Mouse (Mus musculus) frontal cortex, adult (tissue): Measurements from ENCODE around the gene Ankrd24.
"Not testable (repeated sequence)": the region's sequence is repeated elsewhere in the genome, so short reads cannot be mapped to it uniquely, and the experiment has no call there.

Experiments
- ATAC-seq: cut with Nextera tagmentation; 2 replicates; pipeline ENCODE4 v1.9.2; 2017; ENCODE audit warnings: mild to moderate bottlenecking, moderate library complexity, mixed read lengths; ENCODE audit not compliant: low TSS enrichment

Gene Ankrd24

DNA sequence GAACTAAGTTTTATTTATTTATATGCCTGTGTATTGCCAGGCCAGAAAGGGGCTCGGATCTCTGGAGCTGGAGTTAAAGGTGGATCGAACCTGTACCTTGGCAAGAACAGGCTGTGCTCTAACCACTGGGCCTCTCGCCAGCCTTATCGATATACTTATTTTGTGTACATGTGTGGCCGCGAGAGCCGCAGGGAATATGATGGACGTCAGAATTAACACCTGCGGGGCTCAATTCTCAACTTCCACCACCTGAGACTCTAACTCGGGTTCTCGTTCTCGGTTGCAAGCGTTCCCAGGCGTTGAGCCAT is 22.7 kb upstream of the Ankrd24 start:
- ATAC-seq: no peak

DNA sequence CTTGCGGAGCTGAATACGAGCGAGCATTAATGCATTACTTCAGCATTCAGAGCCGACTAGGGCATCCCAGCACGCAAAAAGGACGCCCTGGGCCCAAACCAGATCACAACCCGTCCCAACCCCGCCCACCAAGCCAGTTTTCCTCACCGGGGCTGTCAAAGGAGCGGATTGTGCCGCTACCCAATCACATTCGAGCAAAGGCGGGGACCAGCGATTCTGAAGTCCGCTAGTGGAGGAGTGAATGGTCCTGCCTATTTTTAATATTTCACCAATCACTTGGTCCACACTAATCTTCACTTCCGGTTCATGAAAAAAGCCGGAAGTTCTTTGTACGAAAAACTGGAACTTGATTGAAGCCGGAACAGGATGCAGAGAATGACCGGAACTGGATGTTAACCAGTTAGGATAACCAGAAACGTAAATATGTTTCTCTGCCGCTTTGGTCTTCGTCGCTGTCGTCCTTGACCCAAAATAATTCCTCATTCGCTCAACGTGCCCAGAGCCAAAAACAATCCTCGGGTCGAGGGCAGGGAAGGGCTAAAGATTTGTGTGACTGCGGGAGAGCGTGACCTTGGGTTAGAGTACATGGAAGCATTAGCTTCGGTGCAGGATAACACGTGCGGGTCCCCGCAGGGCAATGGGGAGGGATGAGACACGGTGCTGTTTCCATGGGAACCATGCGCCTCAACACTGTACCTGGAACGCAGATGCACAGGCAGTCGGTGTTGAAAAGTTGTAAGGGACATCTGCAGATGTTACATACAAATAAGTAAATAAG is 22.2 kb upstream of the Ankrd24 start, which contains the start of gene BC025920:
BC025920 (plus strand) TSS at position 297 of the 778 bp plus-strand sequence.
- peak; percentile 87 for ATAC-seq

DNA sequence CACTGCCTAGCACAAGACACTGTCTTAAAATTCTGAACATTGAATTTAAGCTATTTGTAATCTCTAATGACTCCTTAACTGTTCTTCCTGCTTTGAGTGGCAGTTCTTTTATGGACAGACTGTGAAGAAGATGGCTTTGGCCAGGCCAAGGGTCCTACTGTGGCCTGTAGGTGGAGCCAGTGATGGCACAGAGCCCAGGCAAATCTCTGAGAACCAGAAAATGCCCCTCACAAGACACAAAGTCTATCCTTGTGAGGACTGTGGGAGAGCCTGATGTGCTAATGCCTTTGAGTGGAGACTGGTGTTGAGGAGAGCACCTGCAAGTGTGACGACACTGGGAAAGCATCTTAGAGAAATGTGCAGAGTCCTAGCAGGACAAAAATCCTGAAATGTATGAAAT is 20.0 kb upstream of the Ankrd24 start:
- ATAC-seq: no peak

DNA sequence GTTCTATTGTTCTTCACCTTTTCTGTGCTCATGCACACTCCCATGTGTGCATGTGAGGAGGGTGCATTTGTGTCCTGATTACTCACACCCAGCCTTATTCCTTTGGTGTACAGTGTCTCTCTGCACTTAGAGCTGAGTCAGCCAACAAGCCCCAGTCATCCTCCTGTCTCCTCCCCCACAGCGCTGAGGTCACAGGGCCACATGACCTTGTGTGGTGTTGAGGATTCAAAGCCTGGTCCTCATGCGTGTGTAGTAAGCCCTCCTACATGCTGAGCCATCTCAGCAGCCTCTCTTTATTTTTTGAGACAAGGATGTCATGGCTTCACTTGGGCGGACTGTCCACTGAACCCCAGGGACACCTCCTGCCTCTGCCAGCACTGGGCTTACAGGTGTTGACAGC is 15.6 kb upstream of the Ankrd24 start:
- no peak for ATAC-seq

DNA sequence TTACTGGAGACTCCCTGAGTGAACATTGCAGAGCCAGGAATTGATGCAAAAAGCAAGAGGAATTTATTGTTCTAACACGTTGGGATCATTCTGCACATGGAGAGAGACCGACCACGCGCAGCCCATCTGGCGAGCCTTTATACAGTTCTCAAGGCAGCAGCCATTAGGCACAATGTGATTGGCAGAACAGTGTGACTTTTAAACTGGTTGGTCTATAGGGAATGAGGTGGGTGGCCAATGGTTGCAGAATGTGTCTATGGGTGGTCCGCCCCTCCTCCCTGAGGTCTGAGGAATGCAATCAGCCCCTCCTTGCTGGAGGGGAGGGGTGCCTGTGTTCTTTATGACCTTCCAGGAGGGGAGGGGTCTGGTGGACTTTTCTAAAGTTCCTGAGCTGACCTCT is 12.9 kb upstream of the Ankrd24 start:
- no peak for ATAC-seq

DNA sequence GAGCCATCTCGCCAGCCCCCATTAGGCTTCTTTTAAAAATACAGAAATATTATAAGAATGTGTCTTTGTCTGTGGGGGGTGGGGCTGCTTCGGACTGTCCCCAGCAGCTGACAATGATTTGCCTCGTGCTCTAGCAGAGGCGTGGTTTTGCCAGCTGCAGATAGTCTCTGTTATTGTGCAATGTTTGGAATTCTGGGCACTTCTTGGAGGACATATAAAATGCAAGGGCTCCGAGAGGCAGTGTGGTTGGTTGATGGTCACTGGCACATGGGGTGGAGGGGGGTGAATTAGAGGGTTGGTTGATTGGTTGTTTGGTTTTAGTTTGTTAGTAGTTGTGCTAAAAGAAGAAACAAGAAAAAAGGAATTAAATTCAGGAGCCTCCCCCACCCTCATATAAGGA is 8.4 kb upstream of the Ankrd24 start:
- no peak for ATAC-seq

DNA sequence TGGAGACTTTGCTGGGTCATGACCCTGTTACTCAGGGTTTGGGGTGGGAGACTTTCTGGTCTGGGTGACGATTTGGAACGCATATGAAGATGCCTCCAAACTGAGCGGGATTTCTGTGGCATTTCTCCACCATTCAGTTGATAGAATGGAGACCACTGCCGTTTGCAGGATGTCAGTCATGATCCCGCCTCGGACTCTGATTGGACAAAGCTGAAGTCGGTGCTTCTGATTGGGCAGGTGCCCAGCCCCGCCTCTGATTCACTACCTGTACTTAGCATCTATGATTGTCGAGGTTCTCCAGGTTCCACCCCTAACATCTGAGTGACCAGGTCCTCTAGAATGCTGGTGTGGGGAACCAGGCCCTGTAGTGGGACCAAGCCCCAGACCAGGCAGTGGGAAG is 7.6 kb upstream of the Ankrd24 start:
- no peak for ATAC-seq

DNA sequence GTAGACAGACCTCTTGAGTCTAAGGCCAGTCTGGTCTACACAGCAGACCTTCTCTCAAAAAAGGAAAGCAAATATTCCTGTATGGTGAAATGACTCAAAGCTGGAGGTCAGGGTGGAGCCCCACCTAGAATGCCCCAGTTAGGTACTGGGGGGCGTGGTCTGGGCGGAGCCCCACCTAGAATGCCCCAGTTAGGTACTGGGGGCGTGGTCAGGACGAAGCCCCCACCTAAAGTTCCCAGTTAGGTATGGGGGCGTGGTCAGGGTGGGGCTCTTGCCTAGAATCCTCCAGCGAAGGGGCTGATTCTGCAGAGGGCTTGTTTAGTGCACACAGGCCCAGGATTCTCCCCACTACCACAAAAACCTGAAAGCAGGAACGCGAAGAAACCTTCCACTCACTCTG is 4.9 kb upstream of the Ankrd24 start:
- no peak for ATAC-seq

DNA sequence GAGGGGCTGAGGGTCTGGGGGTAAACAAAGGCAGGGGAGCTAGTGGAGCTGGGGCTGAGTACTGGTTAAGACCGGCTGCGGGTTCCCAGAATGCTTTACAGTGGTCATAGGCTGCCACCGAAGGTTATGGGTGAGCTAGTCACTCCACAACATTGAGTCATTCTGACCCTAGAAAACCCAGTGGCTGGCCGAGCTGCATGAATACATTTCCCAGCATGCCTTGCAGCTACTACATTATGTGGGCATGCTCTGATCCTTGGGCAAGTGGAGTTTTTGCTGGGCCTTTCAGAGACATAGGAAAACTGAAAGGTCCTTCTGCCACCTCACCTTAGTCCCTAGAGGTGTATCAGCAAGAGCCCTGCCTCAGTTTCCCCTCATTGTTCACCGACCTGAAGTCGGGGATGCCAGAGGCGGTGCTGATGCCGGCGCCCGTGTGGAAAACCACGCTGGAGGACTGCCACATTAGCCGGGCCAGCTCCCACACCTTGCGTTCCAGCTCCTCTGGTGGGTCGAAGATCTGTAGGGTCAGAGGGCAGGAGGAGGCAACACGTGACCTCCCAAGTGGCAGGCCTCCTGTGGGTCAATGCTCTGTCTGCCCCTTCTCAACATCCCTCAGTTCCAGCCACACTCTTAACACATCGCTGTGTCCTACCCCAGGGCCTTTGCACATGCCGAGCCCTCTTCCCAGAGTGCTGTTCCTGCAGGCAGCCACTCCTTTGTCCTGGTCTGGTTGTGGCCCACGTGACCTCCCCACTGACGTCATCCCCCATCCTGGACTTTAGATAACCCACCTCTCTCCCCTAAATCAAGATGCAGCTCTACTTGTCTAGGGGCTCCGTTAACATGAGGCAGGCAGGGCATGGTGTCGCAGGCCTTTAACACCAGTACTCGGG is 2.0 kb upstream of the Ankrd24 start:
- ATAC-seq: no peak

DNA sequence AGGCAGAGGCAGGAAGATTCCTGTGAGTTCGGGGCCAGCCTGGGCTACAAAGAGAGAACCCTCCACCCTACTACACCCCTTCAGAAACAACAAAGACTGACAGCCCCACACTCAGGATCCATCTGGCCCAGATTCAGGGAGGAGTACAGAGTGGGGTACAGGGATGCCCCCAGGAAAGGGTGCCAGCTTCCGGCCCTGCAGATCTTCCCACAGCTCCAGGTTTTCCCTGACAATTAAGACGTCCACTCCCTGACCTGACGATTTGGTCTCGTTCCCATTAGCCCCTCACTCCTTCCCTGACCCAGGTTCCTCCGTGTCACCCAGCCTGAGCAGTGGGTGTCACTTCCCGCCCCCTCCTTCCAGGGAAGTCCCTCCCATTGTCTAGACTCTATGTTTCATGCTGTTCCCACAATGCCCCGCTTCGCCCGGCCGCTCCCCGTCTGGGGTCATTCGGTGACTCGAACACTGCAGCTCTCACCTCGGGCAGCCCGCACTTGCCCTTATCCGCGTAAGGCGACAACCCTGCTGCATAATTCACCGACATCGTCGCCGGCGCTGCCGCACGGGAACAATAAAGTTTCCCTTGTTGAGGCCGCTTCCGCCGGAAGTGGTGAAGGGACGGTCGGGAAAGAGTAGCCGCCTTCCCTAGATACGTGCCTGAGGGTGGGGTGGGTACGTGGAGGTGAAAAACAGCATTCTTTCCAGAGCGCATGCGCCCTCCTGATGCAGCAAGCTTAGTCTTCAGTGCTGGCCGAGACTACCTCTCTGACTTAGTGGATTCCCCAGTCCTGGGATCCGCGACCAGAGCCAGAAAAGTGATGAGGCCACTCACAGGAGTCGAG is 1.1 kb upstream of the Ankrd24 start, which contains the start of gene Sirt6:
Sirt6 (minus strand) TSS at position 804 of the 842 bp plus-strand sequence.
- peak; percentile 94 for ATAC-seq

DNA sequence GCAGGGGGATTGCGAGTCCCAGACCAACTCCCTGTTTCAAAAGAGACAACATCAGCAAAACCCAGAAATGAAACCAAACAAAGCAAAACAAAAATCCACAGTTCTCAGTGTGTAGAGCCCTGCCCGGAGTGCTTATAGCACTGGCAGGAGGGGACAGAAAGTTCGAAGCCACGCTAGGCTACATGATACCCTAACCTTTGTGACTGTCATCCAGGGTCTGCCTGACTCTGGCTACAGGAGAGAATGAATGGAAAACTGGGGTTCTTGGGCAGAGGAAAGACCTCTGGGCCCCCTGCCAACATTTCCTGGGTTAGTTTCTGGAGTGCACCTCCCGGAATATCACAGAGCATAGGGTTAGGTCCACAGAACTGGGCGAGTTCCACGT is 512 bp upstream of the Ankrd24 start:
- peak; percentile 34 for ATAC-seq

DNA sequence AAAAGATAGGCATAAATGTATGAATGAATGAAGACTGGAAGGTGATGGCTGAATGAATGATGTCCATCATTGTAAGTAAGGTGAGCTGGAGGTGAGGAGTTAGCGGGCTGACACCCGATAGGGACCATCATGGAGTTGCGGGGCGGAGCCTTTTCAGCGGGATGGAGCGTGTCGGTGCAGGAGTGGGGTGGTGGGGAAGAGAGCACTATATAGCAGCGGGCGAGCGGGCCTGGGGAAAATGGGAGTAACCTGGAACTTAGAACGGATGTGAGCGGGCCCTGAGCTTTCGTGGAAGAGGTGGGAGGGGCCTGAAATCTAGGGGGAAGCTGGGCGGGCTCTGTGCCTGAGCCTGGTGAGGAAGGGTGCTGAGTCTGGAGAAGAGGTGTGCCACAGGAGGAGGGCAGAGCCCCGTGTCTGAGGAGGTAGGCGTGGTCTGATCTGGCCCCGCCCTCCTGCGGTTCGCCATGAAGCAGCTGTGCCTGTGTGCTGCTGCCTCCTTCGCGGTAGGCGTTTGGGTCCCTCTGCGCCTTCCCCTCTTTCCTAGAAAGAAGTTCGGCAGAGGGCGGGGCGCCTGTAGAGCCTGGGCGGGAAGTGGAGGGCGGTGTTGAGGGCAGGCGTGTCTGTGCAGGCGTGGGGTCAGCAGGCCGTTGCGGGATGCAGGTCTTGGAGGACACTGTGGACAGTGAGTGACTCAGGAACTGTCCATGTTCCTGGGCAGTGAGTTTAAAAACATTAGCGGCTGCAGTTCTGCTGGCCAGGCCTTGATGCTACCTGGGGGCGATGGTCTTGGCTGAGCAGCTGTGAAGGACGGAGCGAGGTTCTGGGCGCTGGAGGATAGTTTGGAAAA is 5.1 kb downstream of the Ankrd24 start:
- peak; percentile 91 for ATAC-seq

DNA sequence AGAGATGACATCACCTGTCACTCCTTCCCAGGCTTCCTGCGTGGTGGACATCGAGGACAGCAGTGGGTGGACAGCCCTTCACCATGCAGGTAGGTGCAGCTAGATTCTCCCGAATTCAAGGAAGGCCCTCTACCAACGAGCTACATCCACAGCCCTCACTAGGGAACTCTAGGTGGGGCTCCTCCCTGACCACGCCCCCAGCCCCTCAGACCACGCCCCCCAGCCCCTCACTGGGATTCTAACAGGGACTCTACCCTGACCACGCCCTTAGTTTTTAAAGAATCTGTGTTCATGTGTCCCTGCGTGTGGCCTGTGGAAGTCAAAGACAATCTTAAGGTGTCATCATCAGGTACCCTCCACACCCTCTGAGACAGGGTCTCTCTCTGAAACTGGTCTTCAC is 8.0 kb downstream of the Ankrd24 start:
- ATAC-seq: no peak

DNA sequence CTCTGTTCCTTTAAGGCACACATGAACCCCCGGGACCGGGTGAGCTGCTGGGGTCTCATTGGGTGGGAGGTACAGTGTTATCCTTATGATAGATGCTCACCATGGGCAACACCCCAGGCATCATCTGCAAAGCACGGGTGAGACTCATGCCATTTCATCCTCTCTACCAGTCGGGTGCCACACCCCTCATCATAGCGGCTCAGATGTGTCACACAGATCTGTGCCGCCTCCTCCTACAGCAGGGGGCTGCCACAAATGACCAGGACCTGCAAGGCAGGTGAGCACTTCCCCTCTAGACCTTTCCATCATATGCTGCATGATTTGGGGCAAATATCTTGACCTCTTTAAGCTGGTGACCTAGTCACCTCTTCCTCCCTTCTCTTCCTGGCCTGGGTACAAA is 9.8 kb downstream of the Ankrd24 start:
- ATAC-seq: no peak

DNA sequence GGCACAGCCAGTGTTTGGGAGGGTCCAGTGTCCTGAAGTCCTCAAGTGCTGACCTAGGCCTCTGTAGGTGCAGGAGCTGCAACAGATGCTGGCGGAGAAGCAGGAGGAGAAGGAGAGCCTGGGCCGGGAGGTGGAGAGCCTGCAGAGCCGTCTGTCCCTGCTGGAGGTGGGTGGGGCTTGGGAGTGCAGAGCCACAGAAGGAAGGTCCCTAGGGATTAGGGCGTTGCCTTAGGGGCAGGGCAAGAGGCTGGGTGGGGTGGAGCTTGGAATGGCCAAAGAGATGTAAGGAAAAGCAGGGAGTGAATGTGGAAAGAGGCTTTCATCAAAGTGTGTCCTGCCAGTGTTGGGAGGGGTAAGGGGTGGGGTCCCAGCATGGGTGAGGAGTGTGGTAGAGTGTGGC is 12.5 kb downstream of the Ankrd24 start:
- ATAC-seq: not testable (repeated sequence)

DNA sequence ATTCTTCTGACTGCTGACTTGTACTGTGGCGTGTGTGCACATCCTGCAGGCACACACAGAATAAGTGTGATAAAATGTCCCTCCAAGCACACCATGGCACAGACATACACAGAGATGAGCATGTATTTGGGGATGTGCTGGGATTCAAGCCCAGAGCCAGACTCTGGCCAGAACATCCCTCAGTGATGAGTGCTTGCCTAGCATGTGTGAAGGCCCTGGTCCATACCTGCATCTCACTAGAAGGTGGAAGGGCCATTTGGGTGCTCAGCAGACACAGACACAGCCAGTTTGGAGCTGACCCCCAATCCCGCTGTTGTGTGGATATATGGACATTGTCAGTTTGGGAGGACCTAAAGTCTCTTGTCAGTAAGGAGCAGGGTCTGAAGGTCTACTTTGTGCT is 13.2 kb downstream of the Ankrd24 start:
- no peak for ATAC-seq

DNA sequence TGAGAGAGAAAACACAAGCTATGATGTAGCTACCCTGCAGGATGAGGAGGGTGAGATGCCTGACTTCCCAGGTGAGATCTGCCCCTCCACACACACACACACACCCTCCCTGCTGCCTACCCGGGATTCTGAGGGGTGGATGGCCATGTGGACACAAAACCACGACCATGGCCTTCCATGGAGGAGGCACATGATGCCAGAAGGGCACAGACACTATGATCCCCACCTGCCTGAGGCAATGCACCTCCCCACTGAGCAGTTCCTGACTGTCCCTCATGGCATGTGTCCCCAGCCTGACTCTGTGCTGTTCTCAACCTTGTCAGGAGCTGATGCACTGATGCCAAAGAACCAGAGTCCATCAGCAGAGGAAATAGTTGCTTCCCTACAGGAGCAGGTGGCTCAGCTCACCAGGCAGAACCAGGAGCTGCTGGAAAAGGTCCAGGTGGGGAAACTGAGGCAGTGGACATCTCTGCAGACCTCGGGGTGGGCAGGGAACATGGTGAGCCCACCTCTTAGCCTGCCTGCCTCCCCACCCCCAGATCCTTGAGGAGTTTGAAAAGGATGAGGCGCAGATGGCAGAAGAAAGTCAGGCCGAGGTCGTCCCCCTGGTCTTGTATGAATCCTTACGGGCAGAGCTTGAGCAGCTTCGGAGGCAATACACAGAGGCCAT is 13.8 kb downstream of the Ankrd24 start:
- no peak for ATAC-seq

DNA sequence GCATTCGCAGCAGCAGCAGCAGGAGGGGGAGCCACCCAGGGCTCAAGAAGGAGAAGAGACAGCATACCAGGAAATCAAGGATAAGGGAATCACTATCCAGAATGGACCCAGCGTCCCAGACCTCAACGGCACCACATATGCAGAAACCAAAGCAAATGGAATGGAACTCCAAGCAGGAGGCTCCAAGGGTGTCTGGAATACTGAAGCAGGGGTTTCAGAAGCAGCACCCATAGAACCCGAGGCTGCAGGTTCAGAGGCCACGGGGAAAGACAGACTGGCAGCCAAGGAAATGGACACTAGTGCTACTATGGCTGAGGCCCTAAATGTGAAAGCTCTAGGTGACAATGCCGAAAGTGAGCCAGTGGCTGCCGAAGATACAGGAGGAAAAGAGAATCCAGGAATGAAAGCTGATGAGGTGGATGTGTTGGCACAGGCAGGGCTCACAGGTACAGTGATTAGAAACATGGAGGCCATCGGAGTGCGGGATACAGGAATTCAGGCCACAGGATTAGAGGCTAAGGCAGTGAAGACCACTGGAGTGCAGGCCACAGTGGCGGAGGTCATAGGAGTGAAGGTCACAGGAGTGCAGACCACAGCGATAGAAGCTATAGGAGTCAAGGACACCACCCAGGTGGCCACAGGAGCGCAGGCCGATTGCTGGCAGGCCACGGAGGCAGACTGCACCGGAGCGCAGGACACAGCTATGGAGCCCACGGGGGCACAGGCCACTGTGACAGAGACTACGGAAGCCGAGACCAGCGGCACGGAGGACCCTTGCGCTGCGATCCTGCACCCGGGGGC is 14.5 kb downstream of the Ankrd24 start:
- peak; percentile 13; the same call in 1 of the 2 replicates for ATAC-seq

DNA sequence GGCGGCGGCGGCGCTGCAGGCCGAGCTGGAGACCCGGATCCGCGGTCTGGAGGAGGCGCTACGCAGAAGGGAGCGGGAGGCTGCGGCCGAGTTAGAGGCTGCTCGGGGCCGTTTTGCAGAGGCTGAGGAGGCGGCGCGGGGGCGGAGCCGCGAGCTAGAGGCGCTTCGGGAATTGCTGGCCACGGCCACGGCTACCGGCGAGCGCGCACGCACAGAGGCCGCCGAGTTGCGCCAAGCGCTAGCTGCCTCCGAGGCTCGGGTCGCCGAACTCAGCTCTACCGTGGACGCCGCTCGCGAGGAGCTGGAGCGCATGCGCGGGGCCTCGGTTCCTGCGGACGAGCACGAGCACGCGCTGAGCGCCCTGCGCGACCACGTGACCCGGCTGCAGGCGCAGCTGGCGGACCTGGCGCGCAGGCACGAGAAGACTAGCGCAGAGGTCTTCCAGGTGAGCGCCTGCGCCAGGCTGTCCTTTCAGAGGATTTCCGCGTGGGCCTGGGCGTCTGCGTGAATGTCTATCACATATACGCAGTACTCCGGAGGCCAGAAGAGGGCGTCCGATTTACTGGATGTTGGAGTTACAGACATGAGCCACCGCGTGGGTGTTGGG is 15.2 kb downstream of the Ankrd24 start:
- ATAC-seq: peak; percentile 69
